21 mouse cellular contexts compared by ENCODE assay signal in genomic region chr1:139276619-139277320, GRCm38 (mm10).
DNase-seq lines count a peak whose midpoint lies in the region; ATAC-seq and TF ChIP-seq lines count a peak whose summit lies in the region.
"Had no signal": no experiment of that assay in that cellular context is flagged by ENCODE, and none has a peak within 500 bp of the region (broad histone marks: within the 10 kb centered on the region; RNA-seq: fewer than 3 reads in every experiment).

No protein-coding gene starts in this region.

- H3K27me3 ChIP-seq in heart, embryonic 13.5 days (replicated peaks): no peaks in the 10 kb centered on the region
- H3K27me3 ChIP-seq in kidney, adult 2 months (replicated peaks; ENCODE audit: control insufficient read depth, insufficient read depth, low read length): no peaks in the 10 kb centered on the region
- H3K27me3 ChIP-seq: embryonic facial prominence, embryonic 13.5 days; forebrain, embryonic 13.5 days; hindbrain, embryonic 15.5 days; limb, embryonic 15.5 days; midbrain, embryonic 12.5 days had no signal

- no peaks in the 10 kb centered on the region for H3K4me1 ChIP-seq in heart, embryonic 13.5 days
- H3K4me1 ChIP-seq in kidney, adult 2 months (ENCODE audit: control insufficient read depth, insufficient read depth, low read length): no peaks in the 10 kb centered on the region
- H3K4me1 ChIP-seq: embryonic facial prominence, embryonic 13.5 days; forebrain, embryonic 13.5 days; hindbrain, embryonic 15.5 days; limb, embryonic 15.5 days; midbrain, embryonic 12.5 days had no signal

- peak; percentile 61; the same call in 1 of the 2 replicates for ATAC-seq in heart, embryonic 13.5 days (ENCODE audit: extremely low read depth, insufficient number of reproducible peaks, low FRiP score, low TSS enrichment)
- peak; percentile 46 for ATAC-seq in granulocyte monocyte progenitor cell, adult 5-6 weeks (replicated peaks; ENCODE audit: poor library complexity, severe bottlenecking)
- ATAC-seq in megakaryocyte progenitor cell, adult 5-6 weeks (replicated peaks; ENCODE audit: poor library complexity): peak; percentile 46
- ATAC-seq: forebrain, embryonic 13.5 days had no signal

- TF ChIP-seq POLR2A in kidney, adult 2 months (IDR thresholded peaks at IDR 0.05; ENCODE audit: low read depth, low read length): no peak

- no peak for DNase-seq in heart, adult 11 months
- DNase-seq in ZHBTc4 (ENCODE audit: low read depth, low spot score): peak; percentile 4
- DNase-seq in layer of hippocampus, adult 11-12 months (ENCODE audit: low spot score): no peak
- DNase-seq in kidney, adult 2 months: no peak
- no peak for DNase-seq in urinary bladder, postnatal 10 days (ENCODE audit: low spot score)
- DNase-seq: adrenal gland, adult 2 months; cerebellum, postnatal 25 days; heart, adult 18-20 months; kidney, adult 11 months; kidney, postnatal 14 days; layer of hippocampus, adult 9-11 months; lung, postnatal 14 days; thymus, postnatal 4 days had no signal

- no peak overlapping the region for H3K27ac ChIP-seq in heart, embryonic 13.5 days (replicated peaks)
- H3K27ac ChIP-seq in kidney, adult 2 months (ENCODE audit: insufficient read depth, low read depth, low read length): no peak overlapping the region
- H3K27ac ChIP-seq: embryonic facial prominence, embryonic 13.5 days; forebrain, embryonic 13.5 days; hindbrain, embryonic 15.5 days; limb, embryonic 15.5 days; midbrain, embryonic 12.5 days had no signal

- no peaks in the 10 kb centered on the region for H3K9me3 ChIP-seq in heart, embryonic 13.5 days
- H3K9me3 ChIP-seq: embryonic facial prominence, embryonic 13.5 days; forebrain, embryonic 13.5 days; hindbrain, embryonic 15.5 days; limb, embryonic 15.5 days; midbrain, embryonic 12.5 days had no signal

- WGBS in heart, embryonic 13.5 days: 68% methylated on average over 4 of the region's 4 CpGs
- 76% methylated on average over 4 of the region's 4 CpGs for WGBS in kidney, adult 2 months

- no peak overlapping the region for H3K4me2 ChIP-seq in heart, embryonic 13.5 days
- H3K4me2 ChIP-seq: embryonic facial prominence, embryonic 13.5 days; forebrain, embryonic 13.5 days; hindbrain, embryonic 15.5 days; limb, embryonic 15.5 days; midbrain, embryonic 12.5 days had no signal

- TF ChIP-seq CTCF in kidney, adult 2 months (conservative IDR thresholded peaks at IDR 0.05; ENCODE audit: insufficient read depth, insufficient read length, low read depth, low read length): no peak

- no peak overlapping the region for H3K4me3 ChIP-seq in heart, embryonic 13.5 days
- no peak overlapping the region for H3K4me3 ChIP-seq in kidney, adult 2 months (ENCODE audit: insufficient read depth, low read depth, low read length)
- H3K4me3 ChIP-seq: embryonic facial prominence, embryonic 13.5 days; forebrain, embryonic 13.5 days; hindbrain, embryonic 15.5 days; limb, embryonic 15.5 days; midbrain, embryonic 12.5 days had no signal

- H3K9ac ChIP-seq in heart, embryonic 13.5 days: no peak overlapping the region
- H3K9ac ChIP-seq: embryonic facial prominence, embryonic 13.5 days; forebrain, embryonic 13.5 days; hindbrain, embryonic 15.5 days; limb, embryonic 15.5 days; midbrain, embryonic 12.5 days had no signal

- H3K36me3 ChIP-seq in heart, embryonic 13.5 days: no peaks in the 10 kb centered on the region
- no peaks in the 10 kb centered on the region for H3K36me3 ChIP-seq in kidney, adult 2 months (ENCODE audit: control insufficient read depth, insufficient read depth, low read length)
- H3K36me3 ChIP-seq: embryonic facial prominence, embryonic 13.5 days; hindbrain, embryonic 15.5 days; limb, embryonic 15.5 days; midbrain, embryonic 12.5 days had no signal
